Mouse (Mus musculus) lung, adult 2 months (tissue): ENCODE measurements around the gene C9orf72. TPM values are rescaled to one million over a fixed set of nuclear protein-coding genes. Genes with fewer than 3 reads are reported as not detected.

Experiments used
- DNase-seq: peaks from one replicate; pipeline ENCODE4 v3.0.0; 2022
- H3K4me1 ChIP-seq: fragments of 200-500 bp; 2 replicates; pipeline ENCODE4 v1.6.1; 2011; ENCODE audit warnings: low read length; ENCODE audit not compliant: control insufficient read depth, insufficient read depth
- H3K4me3 ChIP-seq: fragments of 200-500 bp; replicated peaks from 2 replicates; pipeline ENCODE3; 2011; ENCODE audit warnings: low read depth, mild to moderate bottlenecking, control low read depth, low read length; ENCODE audit errors: extremely low read depth
- CTCF ChIP-seq: fragments of 200-500 bp; IDR thresholded peaks from 2 replicates; pipeline ENCODE4 v1.5.1; 2011; ENCODE audit warnings: mild to moderate bottlenecking, low read length, control low read depth; ENCODE audit not compliant: insufficient read depth
- POLR2A ChIP-seq: fragments of 200-500 bp; IDR thresholded peaks from 2 replicates; pipeline ENCODE4 v1.6.1; 2011; ENCODE audit warnings: low read depth, mild to moderate bottlenecking, control low read depth, low read length, borderline replicate concordance; ENCODE audit errors: extremely low read depth
- WGBS: fragments of 180-500 bp; shearing (Covaris S2); methylation state at CpG from one replicate; pipeline ENCODE4 v1.1.7; 2018; 5-methylcytosine and 5-hydroxymethylcytosine counted together
- polyA plus RNA-seq: library from polyadenylated mRNA; depleted of rRNA; stranded (reverse); fragments of >200 nt; gene quantifications from 2 replicates; pipeline ENCODE4 v1.2.3, GENCODE M21; 2012; rRNA removed

Gene C9orf72
- polyA plus RNA-seq, 1 experiment: 6.4 TPM

- no peaks in the 10 kb centered on the region for H3K4me1 ChIP-seq
- 76% methylated on average over 10 of the region's 10 CpGs for WGBS
- DNase-seq: no peak
- TF ChIP-seq CTCF (no peak), POLR2A (no peak)
- H3K4me3 ChIP-seq: no peak overlapping the region
Measured at GRCm38 (mm10) chr4:35145726-35146125, 80.2 kb downstream of the C9orf72 start.

GRCm38 (mm10) chr4:35143472-35144102 is 82.4 kb downstream of the C9orf72 start:
- TF ChIP-seq POLR2A (no peak), CTCF (no peak)
- H3K4me3 ChIP-seq: no peak overlapping the region
- DNase-seq: no peak
- 63% methylated on average over 12 of the region's 12 CpGs for WGBS
- H3K4me1 ChIP-seq: no peaks in the 10 kb centered on the region

Other genes starting within 250 kb of the C9orf72 start
- not detected in 2 replicates for gene Ifnk, start 74.1 kb downstream of the C9orf72 start, polyA plus RNA-seq
- 8.4 and 10.4 TPM in 2 replicates for gene Mob3b, start 68.7 kb downstream of the C9orf72 start, polyA plus RNA-seq